Mouse (Mus musculus): Measurements from ENCODE around the gene Gm20820.
"Not testable (repeated sequence)": the region's sequence is repeated elsewhere in the genome, so short reads cannot be mapped to it uniquely, and the experiment has no call there.

Gm20820 gene

DNA sequence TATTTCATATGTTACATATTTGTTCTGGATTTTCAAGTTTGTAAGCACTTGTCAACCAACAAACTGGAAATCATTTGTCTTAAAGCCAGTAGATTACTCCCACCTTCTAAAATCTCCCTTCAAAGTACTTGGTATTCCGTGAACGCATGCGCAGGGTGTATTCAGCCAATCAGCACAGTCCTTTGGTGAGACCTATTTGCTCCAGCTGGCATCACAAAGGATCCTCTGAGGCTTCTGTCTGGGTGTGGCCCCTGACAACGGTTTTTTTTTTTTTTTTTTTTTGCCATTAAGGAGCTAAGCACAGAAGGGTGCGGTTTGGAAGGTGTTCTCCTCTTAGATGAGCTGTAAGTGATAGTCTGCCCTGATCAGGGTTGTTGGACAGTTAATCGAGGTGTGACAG is at the start of gene Gm20820:
Gm20820 (plus strand) TSS at position 301 of the 400 bp plus-strand sequence.
- DNase-seq (ENCODE audit: low spot score), result not testable (repeated sequence)

All from ovary, postnatal 14 days (tissue).